Mouse (Mus musculus) neural tube, embryonic 11.5 days (tissue): ENCODE measurements around the gene Plk2. TPM values are rescaled to one million over a fixed set of nuclear protein-coding genes. Genes with fewer than 3 reads are reported as not detected.
"Not testable (repeated sequence)": the region's sequence is repeated elsewhere in the genome, so short reads cannot be mapped to it uniquely, and the experiment has no call there.

Experiments
- ATAC-seq: fragments of 200-750 bp; cut with Nextera tagmentation; 2 replicates; pipeline ENCODE4 v1.8.0; 2017; ENCODE audit warnings: moderate number of reproducible peaks, mild to moderate bottlenecking, moderate TSS enrichment, moderate library complexity; ENCODE audit not compliant: insufficient read depth, low FRiP score, low TSS enrichment
- DNase-seq: peaks from one replicate; pipeline ENCODE4 v3.0.0-alpha.2; 2015; ENCODE audit warnings: low spot score
- H3K27ac ChIP-seq: fragments of 300-500 bp; sonication (generic); 2 replicates; pipeline ENCODE4 v1.5.1; 2014; ENCODE audit warnings: low read depth, mild to moderate bottlenecking, low read length
- H3K27me3 ChIP-seq: fragments of 300-500 bp; sonication (generic); 2 replicates; pipeline ENCODE4 v1.6.1; 2014; ENCODE audit warnings: mild to moderate bottlenecking, low read length, mixed read lengths; ENCODE audit not compliant: control insufficient read depth, insufficient read depth
- H3K36me3 ChIP-seq: fragments of 300-500 bp; sonication (generic); 2 replicates; pipeline ENCODE4 v1.6.1; 2014; ENCODE audit warnings: mild to moderate bottlenecking, low read length, moderate library complexity, mixed read lengths; ENCODE audit not compliant: control insufficient read depth, insufficient read depth
- H3K4me1 ChIP-seq: fragments of 300-500 bp; sonication (generic); 2 replicates; pipeline ENCODE4 v1.6.1; 2014; ENCODE audit warnings: low read length, mixed read lengths; ENCODE audit not compliant: control insufficient read depth, insufficient read depth
- H3K4me2 ChIP-seq: fragments of 300-500 bp; sonication (generic); 2 replicates; pipeline ENCODE4 v1.6.1; 2014; ENCODE audit warnings: low read depth, mild to moderate bottlenecking, moderate library complexity
- H3K4me3 ChIP-seq: fragments of 300-500 bp; sonication (generic); 2 replicates; pipeline ENCODE4 v1.5.1; 2014; ENCODE audit warnings: low read depth, low read length
- H3K9ac ChIP-seq: fragments of 300-500 bp; sonication (generic); 2 replicates; pipeline ENCODE4 v1.6.1; 2014; ENCODE audit warnings: mild to moderate bottlenecking, low read length
- H3K9me3 ChIP-seq: fragments of 300-500 bp; sonication (generic); 2 replicates; pipeline ENCODE4 v1.6.1; 2016; ENCODE audit warnings: low read length; ENCODE audit not compliant: control insufficient read depth
- WGBS: fragments of 180-500 bp; shearing (Covaris S2); extraction: QIAGEN DNeasy Blood & Tissue Kit; methylation state at CpG from one replicate; pipeline ENCODE4 v1.1.7; 2014; 5-methylcytosine and 5-hydroxymethylcytosine counted together
- polyA plus RNA-seq: library from polyadenylated mRNA; unstranded; fragments of >200 nt; fragmentation: Nextera tagmentation; extraction: Ambion mirVana; gene quantifications from 2 replicates; pipeline ENCODE4 v1.2.1, GENCODE M21; 2014

Plk2 gene
- 98.2 and 102 TPM in 2 replicates for polyA plus RNA-seq

DNA sequence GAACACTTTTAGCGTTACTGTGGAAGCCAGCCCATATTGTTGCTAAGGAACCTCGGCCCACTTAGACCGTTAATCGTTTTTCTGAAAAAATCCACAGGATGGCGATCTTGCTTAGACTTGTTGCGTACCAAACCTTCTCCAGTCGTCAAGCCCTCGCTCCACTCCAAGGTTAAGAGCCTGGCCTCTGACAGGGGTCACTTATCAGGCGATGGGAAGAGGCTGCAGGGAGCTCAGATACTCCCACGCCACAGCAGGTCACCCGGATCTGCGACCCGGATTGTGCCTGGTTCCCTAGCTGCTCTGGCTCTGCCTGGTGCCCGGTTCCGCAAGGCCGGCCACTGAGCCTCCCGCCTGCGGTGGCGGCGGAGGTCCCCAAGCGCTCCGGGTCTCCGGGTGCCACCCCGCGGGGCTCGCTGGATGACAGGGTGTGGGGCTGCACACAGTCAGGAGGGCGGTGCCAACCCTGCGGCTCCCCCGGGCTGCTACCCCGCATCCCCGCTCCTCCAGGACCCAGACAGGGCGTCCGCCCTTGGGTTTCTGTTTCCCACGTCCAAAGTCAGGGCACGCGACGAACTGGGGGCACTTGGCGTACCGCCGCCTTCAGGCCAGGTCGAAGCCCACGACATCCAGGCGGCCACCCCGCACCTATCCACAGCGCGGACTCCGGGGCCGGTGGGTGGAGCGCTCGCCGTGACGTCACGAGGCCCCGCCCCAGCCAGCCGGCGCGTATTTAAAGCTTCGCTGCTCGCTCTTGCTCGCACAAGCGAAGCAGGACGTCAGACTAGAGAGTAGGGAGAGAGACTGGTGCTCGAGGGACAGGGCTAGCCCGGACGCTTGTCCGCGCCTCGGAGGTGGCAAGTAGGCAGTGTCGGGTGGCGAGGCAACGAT, at the start of gene Plk2:
Plk2 (plus strand) TSS at position 756 of the 888 bp plus-strand sequence.
- H3K4me1 ChIP-seq, result no peaks in the 10 kb centered on the region
- peak within 1 kb of the TSS; percentile 35 for H3K9ac ChIP-seq
- ATAC-seq (peak; percentile 95), DNase-seq (peak; percentile 91)
- peak within 1 kb of the TSS; percentile 97 for H3K4me2 ChIP-seq
- peak within 1 kb of the TSS; percentile 52 for H3K4me3 ChIP-seq
- H3K36me3 ChIP-seq, result peaks cover 4% of the 10 kb centered on the region; the same call in 1 of the 2 replicates
- peak within 1 kb of the TSS; percentile 57 for H3K27ac ChIP-seq
- H3K9me3 ChIP-seq, result no peaks in the 10 kb centered on the region
- WGBS, result under 1% methylated on average over 71 of the region's 71 CpGs
- no peaks in the 10 kb centered on the region for H3K27me3 ChIP-seq

DNA sequence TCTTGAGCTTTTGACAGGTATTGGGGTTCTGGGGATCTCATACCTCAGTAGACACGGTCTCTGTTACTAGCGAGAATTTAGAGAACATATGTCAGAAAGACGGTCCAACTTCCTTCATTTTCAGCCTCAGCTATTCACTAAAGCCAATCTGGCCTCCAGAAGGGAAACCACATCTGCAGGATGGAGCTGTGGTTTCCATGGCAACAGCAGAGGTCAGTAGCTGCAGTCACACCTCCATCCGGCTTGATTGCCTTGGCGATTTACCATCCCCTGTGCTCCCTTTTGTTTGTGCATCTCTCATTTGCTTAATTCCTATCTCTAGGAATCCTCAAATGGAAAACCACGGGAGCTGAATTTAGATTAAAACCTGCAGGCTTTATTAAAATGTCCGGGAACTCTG, 48.1 kb upstream of the Plk2 start:
- DNase-seq, result peak; percentile 51

DNA sequence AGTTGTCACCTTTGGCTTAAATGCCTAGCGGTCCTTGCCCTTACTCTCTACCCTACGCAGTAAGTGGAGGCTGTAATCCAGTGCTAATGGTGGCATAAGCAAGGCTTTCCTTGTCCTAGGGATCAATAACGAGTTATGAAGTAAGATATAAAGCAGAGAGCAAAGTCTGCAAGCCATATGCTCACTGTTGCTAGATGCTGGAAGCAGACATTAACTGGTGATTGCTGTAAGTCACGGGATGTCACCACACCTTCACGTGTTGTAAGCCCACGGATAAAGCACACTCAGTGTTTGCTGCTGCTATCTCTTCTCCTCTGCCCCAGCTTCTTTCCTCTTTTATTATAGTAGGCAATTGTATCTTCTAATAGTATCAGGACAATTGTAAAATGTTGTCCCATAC, 43.8 kb upstream of the Plk2 start:
- ATAC-seq, result no peak

More for the DNA sequence above, 48.1 kb upstream of the Plk2 start:
- H3K9ac ChIP-seq, result no peak overlapping the region
- H3K27me3 ChIP-seq, result no peaks in the 10 kb centered on the region
- H3K9me3 ChIP-seq, result no peaks in the 10 kb centered on the region
- no peak for ATAC-seq
- no peak overlapping the region for H3K4me2 ChIP-seq
- whole genome bisulfite sequencing, result 40% methylated on average over 7 of the region's 7 CpGs
- no peaks in the 10 kb centered on the region for H3K36me3 ChIP-seq
- H3K4me3 ChIP-seq, result no peak overlapping the region
- H3K4me1 ChIP-seq, result no peaks in the 10 kb centered on the region
- no peak overlapping the region for H3K27ac ChIP-seq

DNA sequence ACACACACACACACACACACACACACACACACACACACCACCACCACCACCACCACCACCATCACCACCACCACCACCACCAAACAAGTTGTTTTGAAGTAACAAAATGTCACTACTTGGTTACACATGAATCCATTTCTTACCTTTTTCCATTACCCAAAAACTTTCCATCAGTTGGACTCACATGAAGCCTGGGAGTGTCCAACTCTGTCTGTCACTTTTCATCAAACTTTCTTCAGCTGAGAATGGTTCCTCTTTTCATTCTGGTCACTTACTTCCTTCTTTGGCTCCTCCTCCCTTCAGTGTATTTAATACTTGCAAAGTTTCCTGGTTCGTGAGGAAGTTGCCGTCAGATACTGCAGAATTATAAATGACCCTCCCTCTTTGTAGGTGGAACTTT, 37.9 kb upstream of the Plk2 start, which contains the start of gene Gapt:
Gapt (minus strand) TSS at position 259 of the 400 bp plus-strand sequence.
- Histone ChIP-seq H3K4me2 (no peak within 1 kb of the TSS), H3K4me3 (no peak within 1 kb of the TSS), H3K4me1 (no peaks in the 10 kb centered on the region), H3K9ac (no peak within 1 kb of the TSS), H3K9me3 (no peaks in the 10 kb centered on the region), H3K36me3 (no peaks in the 10 kb centered on the region), H3K27me3 (no peaks in the 10 kb centered on the region), H3K27ac (no peak within 1 kb of the TSS)
- ATAC-seq, result no peak
- 93% methylated on average over 2 of the region's 2 CpGs for WGBS
- DNase-seq, result no peak

More for the DNA sequence above, 43.8 kb upstream of the Plk2 start:
- Histone ChIP-seq H3K4me3 (no peak overlapping the region), H3K4me2 (no peak overlapping the region), H3K27ac (no peak overlapping the region), H3K4me1 (no peaks in the 10 kb centered on the region), H3K36me3 (no peaks in the 10 kb centered on the region), H3K27me3 (no peaks in the 10 kb centered on the region), H3K9me3 (no peaks in the 10 kb centered on the region), H3K9ac (no peak overlapping the region)
- no peak for DNase-seq
- WGBS, result 84% methylated on average over 6 of the region's 6 CpGs

DNA sequence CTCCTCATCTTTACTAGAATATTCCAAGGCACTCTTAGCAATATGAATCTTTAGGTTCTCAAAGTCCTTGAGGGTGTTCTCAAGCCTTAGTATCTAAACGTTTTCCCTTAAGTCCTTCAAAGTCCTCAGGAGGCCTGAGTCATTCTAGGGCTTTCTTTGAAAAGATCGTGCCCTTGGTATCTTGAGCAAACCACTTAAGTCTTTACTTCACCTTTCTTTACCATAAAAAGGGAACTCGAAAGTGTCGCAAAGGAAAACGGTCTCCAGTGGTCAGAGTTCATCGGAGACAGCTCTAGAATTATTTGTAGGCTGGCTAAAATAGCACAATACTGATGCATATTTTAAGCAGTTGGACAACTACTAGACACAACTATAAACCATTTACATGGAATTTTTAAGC, 31.1 kb upstream of the Plk2 start:
- no peak overlapping the region for H3K4me3 ChIP-seq
- no peaks in the 10 kb centered on the region for H3K27me3 ChIP-seq
- no peak for DNase-seq
- H3K4me1 ChIP-seq, result no peaks in the 10 kb centered on the region
- no peaks in the 10 kb centered on the region for H3K9me3 ChIP-seq
- no peak overlapping the region for H3K9ac ChIP-seq
- WGBS, result 84% methylated on average over 6 of the region's 6 CpGs
- no peaks in the 10 kb centered on the region for H3K36me3 ChIP-seq
- ATAC-seq, result no peak
- no peak overlapping the region for H3K27ac ChIP-seq
- H3K4me2 ChIP-seq, result no peak overlapping the region

DNA sequence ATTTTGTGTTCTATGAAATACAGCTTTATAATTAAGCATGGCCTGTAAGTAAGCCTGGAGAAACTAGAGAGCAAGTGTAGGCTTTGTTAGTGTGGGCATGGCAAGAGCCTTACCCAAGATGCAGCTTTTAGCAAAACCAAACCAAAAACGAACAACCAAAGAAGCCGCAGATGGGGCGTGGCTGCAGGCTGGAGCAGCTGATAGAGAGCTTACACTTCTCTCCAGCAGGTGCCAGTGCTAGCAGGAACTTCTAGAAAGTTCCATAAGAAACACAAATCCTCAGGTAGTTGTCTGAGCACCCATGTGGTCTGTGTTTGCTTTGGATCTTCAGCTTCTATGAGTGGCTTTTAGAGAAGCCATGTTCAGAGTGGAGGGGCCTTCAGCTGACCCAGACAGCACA, 28.4 kb upstream of the Plk2 start:
- no peak for ATAC-seq
- no peak overlapping the region for H3K27ac ChIP-seq
- H3K4me1 ChIP-seq, result no peaks in the 10 kb centered on the region
- no peak overlapping the region for H3K4me3 ChIP-seq
- DNase-seq, result no peak
- no peak overlapping the region for H3K4me2 ChIP-seq
- no peak overlapping the region for H3K9ac ChIP-seq
- 85% methylated on average over 3 of the region's 3 CpGs for WGBS
- no peaks in the 10 kb centered on the region for H3K9me3 ChIP-seq
- no peaks in the 10 kb centered on the region for H3K36me3 ChIP-seq
- H3K27me3 ChIP-seq, result no peaks in the 10 kb centered on the region

DNA sequence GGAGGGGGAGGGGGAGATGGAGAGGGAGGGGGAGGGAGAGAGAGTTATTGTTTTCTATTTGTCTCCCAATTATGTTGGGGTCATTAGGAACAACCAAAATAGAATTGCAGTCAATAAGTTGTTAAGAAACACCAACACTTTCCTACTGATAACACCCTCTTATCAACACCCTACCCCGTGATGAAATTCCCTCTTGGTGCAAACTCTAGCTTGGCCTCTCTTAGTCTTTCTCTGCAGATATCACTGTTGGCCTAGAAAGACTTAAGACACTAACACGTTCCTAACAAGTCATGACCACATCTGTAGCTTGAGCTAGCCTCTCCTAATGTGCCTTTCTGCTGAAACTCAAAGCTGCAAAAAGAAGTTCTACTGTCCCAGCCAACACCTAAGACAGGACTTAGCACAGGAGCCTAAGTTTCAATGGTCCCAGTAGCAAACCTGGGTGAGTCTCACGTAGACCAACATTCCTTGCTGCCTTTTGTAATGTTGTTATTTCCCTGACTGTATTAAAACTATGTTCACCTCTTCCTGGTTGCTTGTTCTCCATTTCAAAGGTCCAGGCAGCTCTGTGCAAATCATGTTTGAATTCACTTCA, 26.8 kb upstream of the Plk2 start:
- no peaks in the 10 kb centered on the region for H3K27me3 ChIP-seq
- H3K4me3 ChIP-seq, result no peak overlapping the region
- no peaks in the 10 kb centered on the region for H3K4me1 ChIP-seq
- H3K36me3 ChIP-seq, result no peaks in the 10 kb centered on the region
- H3K4me2 ChIP-seq, result no peak overlapping the region
- DNase-seq (no peak), ATAC-seq (no peak)
- H3K9me3 ChIP-seq, result no peaks in the 10 kb centered on the region
- WGBS, result 93% methylated on average over 3 of the region's 3 CpGs
- no peak overlapping the region for H3K27ac ChIP-seq
- H3K9ac ChIP-seq, result no peak overlapping the region

DNA sequence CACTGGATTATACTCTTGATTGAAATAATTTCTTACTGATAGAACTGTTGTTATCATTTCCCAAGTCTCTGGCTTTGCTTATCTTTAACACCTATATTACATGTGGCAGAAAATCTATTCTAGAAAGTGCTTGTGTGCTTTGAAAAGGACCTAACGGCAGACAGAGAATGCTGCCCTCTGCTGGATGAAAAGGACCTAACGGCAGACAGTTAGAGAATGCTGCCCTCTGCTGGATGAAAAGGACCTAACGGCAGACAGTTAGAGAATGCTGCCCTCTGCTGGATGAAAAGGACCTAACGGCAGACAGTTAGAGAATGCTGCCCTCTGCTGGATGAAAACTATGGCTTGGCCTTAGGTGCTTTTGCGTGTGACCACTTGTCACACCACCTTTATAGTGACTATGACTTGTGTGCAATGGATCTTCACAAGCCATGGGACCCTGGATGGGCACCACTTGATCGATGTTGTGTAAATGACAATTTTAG, 26.2 kb upstream of the Plk2 start:
- WGBS, result 58% methylated on average over 6 of the region's 6 CpGs
- not testable (repeated sequence) for H3K4me2 ChIP-seq, H3K36me3 ChIP-seq, H3K4me3 ChIP-seq, DNase-seq, H3K27ac ChIP-seq, H3K9ac ChIP-seq, H3K27me3 ChIP-seq, H3K4me1 ChIP-seq, H3K9me3 ChIP-seq
- ATAC-seq, result peak; percentile 63
